Mouse (Mus musculus): Measurements from ENCODE around the gene Mfng.

The Mfng gene

GRCm38 (mm10) chr15:78718290-78719250, 54.7 kb downstream of the Mfng start, which contains the start of gene Elfn2:
TSS of gene Elfn2 (minus strand) at chr15:78718771.
- intact Hi-C loops (cut with DNase I), result no loop called here

DNA sequence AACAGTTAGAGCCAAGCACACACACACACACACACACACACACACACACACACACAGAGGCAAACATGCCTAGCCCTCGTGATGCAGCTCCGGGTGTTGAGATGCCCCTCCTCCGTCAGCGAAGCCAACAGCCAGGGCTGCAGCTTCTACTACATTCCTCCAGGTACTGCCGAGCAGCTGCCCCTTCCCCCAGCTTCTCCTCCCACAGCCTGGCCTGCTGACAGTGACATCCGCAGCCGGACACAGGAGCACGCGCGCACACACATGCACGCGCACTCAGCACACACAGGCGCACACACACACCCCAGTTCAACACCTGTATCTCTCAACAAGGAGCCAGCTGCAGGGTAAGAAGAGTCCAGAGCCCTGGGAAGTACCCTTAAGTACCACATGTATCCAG, 56.3 kb downstream of the Mfng start:
- intact Hi-C loops (cut with DNase I), result no loop called here

- intact Hi-C loops (cut with DNase I), result no loop called here
Measured at GRCm38 (mm10) chr15:78715856-78716255, 57.4 kb downstream of the Mfng start.

GRCm38 (mm10) chr15:78713751-78714150, 59.5 kb downstream of the Mfng start:
- intact Hi-C loops (cut with DNase I), result loop anchor here (5.0 kb wide), 1 partner anchor 41 kb away; no protein-coding TSS in a partner anchor

DNA sequence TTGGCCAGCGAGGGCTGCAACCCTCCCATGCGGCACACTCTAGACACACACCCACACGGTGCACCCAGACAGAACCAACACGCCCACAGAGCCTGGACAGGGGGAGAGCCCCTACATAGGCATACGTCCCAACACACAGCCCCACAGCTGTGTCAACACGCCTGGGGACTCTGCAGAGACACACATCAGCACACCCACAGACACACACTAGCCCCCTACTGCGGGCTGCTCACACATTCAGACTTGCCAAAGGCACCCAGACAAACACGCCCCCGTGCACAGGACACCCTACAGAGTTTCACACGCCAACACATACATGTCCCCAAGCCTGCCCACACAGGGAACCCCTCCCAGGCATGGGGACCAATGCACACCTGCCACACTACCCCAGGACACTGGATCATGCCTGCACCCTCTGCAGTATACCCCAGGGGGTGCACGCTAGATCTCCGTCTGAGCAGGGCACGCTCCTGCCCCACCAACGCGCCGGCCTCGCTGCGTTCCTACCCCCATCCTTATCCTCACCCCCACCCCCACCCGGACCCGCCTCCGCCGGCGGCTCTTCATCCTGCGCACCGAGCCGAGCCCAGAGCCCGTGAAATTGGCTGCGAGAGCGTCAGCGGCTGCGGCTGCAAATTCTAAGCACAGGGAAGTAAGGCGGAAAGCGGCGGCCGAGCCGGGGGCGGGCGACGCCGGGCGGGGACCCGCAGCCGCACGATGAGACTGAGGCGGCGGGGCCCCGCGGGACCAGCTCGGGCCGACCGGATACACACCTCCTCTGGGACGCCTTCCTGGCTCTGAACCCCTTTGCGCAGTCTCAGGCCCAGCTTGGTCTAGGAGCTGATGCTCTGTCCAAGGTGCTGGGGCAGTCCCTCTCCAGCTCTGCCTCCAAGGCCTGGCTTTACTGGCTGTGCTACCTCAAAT, 60.7 kb downstream of the Mfng start:
- intact Hi-C loops (cut with DNase I), result loop anchor here (5.0 kb wide), 1 partner anchor 40 kb away; no protein-coding TSS in a partner anchor

- intact Hi-C loops (cut with DNase I), result loop anchor here (5.0 kb wide), 1 partner anchor 40 kb away; no protein-coding TSS in a partner anchor
Measured at GRCm38 (mm10) chr15:78711935-78712334, 61.3 kb downstream of the Mfng start.

- intact Hi-C loops (cut with DNase I), result loop anchor here (5.0 kb wide), 1 partner anchor 38 kb away; no protein-coding TSS in a partner anchor
Measured at GRCm38 (mm10) chr15:78710634-78711033, 62.6 kb downstream of the Mfng start.

DNA sequence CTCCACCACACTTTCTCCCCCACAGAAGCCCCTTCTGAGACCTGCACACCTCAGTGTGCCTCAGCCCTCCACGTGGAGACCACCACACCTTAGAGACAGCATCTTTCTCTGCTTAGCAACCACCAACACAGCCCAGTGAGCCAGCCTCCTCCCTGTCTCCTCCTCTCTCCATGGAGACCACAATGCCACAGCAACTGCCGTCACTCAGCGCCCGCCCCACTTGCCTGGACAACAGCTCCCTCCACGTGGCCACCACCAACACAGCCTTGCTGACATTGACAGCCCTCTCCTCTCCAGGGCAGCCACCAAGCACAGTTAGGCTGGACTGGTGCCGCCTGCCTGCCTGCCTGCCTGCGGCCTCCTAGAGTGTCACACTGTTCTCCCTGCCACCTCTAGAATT, 63.5 kb downstream of the Mfng start:
- intact Hi-C loops (cut with DNase I), result loop anchor here (5.0 kb wide), 1 partner anchor 37 kb away; no protein-coding TSS in a partner anchor

GRCm38 (mm10) chr15:78706630-78707029, 66.6 kb downstream of the Mfng start:
- intact Hi-C loops (cut with DNase I), result no loop called here

Measured in adrenal gland (tissue).